8 mouse cellular contexts compared by ENCODE assay signal in the genomic region with DNA sequence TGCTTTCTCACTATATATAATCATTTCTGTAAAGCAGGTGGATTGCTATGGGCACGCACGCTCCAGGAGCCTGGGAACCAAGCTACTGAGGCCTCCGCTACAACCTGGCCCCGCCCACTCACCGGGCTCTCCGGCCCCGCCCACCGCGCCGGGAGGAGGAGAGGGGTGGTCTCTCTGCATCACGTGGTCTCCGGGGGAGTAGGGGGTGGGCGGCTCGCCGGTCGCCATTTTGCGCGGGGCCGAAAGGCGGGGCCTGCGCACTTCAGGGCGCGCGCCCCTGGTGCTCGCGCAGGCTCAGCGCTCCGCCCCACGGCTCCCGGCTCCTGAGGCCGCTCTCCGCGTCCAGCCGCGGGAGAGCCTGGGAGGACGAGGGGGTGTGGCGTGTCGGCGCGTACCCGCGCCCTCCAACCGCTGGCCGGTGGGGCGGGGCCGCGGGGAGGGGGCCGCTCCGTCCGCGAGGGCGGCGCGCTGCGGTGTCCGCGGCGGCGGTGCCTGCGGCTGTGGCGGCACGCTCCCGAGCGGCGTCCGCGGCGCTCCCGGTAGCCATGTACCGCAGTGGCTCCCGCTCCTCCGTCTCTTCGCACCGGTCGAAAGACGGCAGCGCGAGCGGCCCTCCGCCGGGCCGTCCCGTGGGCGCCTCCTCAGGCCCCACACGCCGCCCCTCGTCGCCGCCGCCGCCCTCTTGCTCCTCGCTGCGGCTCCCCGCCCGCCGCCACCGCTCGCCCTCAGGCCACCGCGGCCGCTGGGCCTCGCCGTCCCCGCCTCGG. TPM values are rescaled to one million over a fixed set of nuclear protein-coding genes. Genes with fewer than 3 reads are reported as not detected.
A peak's percentile ranks its signal among the peaks of the same experiment; 100 is the strongest.
DNase-seq lines count a peak whose midpoint lies in the region; ATAC-seq lines count a peak whose summit lies in the region.

A gene (plus strand): TSS at position 438 of the 767 bp plus-strand sequence.

- peak; percentile 97 for ATAC-seq in megakaryocyte progenitor cell, adult 5-6 weeks (replicated peaks; ENCODE audit: poor library complexity)

- DNase-seq in adipocyte (ENCODE audit: low spot score) = peak; percentile 94
- DNase-seq in embryo, embryonic 10 days (ENCODE audit: low spot score) = peak; percentile 94
- DNase-seq in gastrocnemius, postnatal 10 days = peak; percentile 97
- peak; percentile 95 for DNase-seq in induced T-regulatory cell, adult 2 months (ENCODE audit: low read depth)
- peak; percentile 91 to 97 for DNase-seq in left cerebral cortex, adult 9 months (ENCODE audit: low spot score in 2 of 2)
- DNase-seq in right cerebral cortex, postnatal 14 days = peak; percentile 95
- peak; percentile 97 for DNase-seq in urinary bladder, postnatal 36 days (ENCODE audit: low spot score in 2 of 2)

RNA-seq across cellular contexts. Expression of the gene that starts here (rescaled TPM):
- total RNA-seq in gastrocnemius, postnatal 10 days (2021) = 10 to 100 TPM; 17.5 to 24.1 TPM
- total RNA-seq in megakaryocyte progenitor cell, adult 5-6 weeks (2015) = 9.3 and 16.6 TPM in 2 replicates
- total RNA-seq in megakaryocyte progenitor cell, adult 5-6 weeks (2017) = 13.1 and 15.7 TPM in 2 replicates

Comparison
In these comparisons a context has a peak if more than half of its experiments do, and no peak if none do; other contexts are left out.
1. Peak in every context shown above with its lines: DNase-seq and ATAC-seq.